Mouse (Mus musculus) brain, embryonic 18.5 days (tissue): ENCODE measurements at regions not wholly inside any gene's neighbourhood (a gene's known extent, or its start where the extent isn't known, plus 50 kb on each side); places are given as distances from the start of the nearest gene placed in this dataset.

Experiments used
- DNase-seq: peaks from one replicate; pipeline ENCODE4 v3.0.0-alpha.2; 2012; ENCODE audit warnings: low read depth, low spot score

GRCm38 (mm10) chr1:176683146-176683545 is 130.7 kb downstream of the Cep170 start:
- DNase-seq, result no peak

GRCm38 (mm10) chr1:176681971-176682370 is 131.9 kb downstream of the Cep170 start:
- DNase-seq, result no peak

- DNase-seq, result no peak
These were observed 138.7 kb downstream of the Cep170 start for GRCm38 (mm10) chr1:176675184-176675583.

GRCm38 (mm10) chr1:176671081-176671480 is 142.8 kb downstream of the Cep170 start:
- no peak for DNase-seq

- DNase-seq, result no peak
These were observed 146.1 kb downstream of the Cep170 start for GRCm38 (mm10) chr1:176667552-176668306.

- no peak for DNase-seq
These were observed 153.6 kb downstream of the Cep170 start for GRCm38 (mm10) chr1:176660286-176660685.

GRCm38 (mm10) chr1:176658639-176659038 is 155.2 kb downstream of the Cep170 start:
- DNase-seq, result no peak

- DNase-seq, result no peak
These were observed 158.2 kb downstream of the Cep170 start for GRCm38 (mm10) chr1:176655487-176656333.

- DNase-seq, result no peak
These were observed 169.6 kb downstream of the Cep170 start for GRCm38 (mm10) chr1:176644248-176644647.

GRCm38 (mm10) chr1:176623171-176623570 is 190.7 kb downstream of the Cep170 start:
- no peak for DNase-seq

GRCm38 (mm10) chr1:176622213-176622612 is 191.7 kb downstream of the Cep170 start:
- DNase-seq, result no peak

GRCm38 (mm10) chr1:176621285-176621684 is 192.6 kb downstream of the Cep170 start:
- no peak for DNase-seq

GRCm38 (mm10) chr1:176618896-176619295 is 195.0 kb downstream of the Cep170 start:
- no peak for DNase-seq

GRCm38 (mm10) chr1:176615673-176616072 is 198.2 kb downstream of the Cep170 start:
- no peak for DNase-seq

GRCm38 (mm10) chr1:176594312-176594711 is 219.6 kb downstream of the Cep170 start:
- no peak for DNase-seq

- no peak for DNase-seq
These were observed 225.7 kb downstream of the Cep170 start for GRCm38 (mm10) chr1:176588144-176588543.

- no peak for DNase-seq
These were observed 240.2 kb downstream of the Cep170 start for GRCm38 (mm10) chr1:176573703-176574102.

GRCm38 (mm10) chr1:176558457-176559415 is 255.1 kb downstream of the Cep170 start:
- no peak for DNase-seq

GRCm38 (mm10) chr1:176534417-176534816 is 259.3 kb upstream of the Pld5 start:
- no peak for DNase-seq

- DNase-seq, result no peak
These were observed 253.9 kb upstream of the Pld5 start for GRCm38 (mm10) chr1:176529037-176529436.

GRCm38 (mm10) chr1:176511467-176511866 is 236.4 kb upstream of the Pld5 start:
- no peak for DNase-seq

- DNase-seq, result no peak
These were observed 230.3 kb upstream of the Pld5 start for GRCm38 (mm10) chr1:176505441-176505840.
